Comparison of ENCODE assay signal across 7 mouse cellular contexts in the genomic region with DNA sequence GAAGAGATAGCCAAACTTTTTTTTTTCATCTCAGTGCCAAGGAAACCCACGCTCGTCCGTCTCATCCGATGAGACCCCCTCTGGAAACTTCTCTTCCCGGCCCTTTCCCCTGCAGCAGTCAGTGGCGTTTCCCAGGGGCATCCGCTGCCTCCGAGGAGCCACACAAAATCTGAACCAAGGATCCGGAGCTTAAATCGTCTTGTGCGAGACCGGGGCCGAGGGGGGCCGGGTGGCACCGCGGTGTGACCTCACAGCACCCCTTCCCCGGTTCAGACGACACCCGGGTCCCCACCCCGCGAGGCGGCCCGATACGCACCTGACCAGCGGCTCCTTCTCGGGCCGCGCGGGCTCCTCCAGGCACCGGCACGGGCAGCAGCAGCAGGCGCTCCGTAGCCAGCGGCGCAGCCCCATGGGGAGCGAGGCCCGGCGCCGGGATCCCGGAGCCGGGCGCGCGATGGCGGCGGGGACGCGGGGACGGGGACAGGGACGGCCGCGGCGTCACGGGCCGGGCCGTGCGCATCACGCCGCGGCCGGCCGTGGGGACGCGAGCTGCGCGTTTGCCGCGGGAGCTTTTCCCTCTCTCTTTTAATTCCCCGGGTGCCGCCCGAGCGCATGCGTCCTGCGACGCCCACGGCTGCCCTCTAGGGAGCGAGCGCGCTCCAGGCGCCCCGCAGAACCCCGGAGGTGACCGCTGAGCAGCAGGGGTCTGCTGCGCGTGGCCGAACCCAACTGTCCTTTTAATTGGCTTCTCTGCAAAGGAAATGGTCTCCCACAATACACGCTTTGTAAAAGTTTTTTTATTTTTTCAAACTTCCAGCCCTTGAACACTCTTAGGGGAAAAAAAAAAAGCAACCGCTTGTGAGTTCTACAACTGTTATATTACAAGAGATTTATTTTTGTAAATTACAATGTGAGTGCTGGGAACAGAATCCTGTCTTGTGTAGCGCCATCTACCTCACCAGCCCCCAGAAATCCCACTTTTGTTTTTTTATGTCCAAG. TPM values are rescaled to one million over a fixed set of nuclear protein-coding genes. Genes with fewer than 3 reads are reported as not detected.
DNase-seq lines count a peak whose midpoint lies in the region; ATAC-seq lines count a peak whose summit lies in the region.

A gene (minus strand): TSS at position 607 of the 999 bp plus-strand sequence.

- peak; percentile 35 for DNase-seq in adipocyte (ENCODE audit: low spot score)
- DNase-seq in cerebellum, postnatal 25 days = peak; percentile 81 to 87
- peak; percentile 70 for DNase-seq in gastrocnemius, postnatal 14 days
- peak; percentile 31 for DNase-seq in induced T-regulatory cell, adult 2 months (ENCODE audit: low read depth)
- peak; percentile 71 for DNase-seq in limb, embryonic 11.5 days (ENCODE audit: low spot score)
- peak; percentile 74 for DNase-seq in skeletal muscle tissue, adult 2 months (ENCODE audit: low read depth, low spot score)

- H3K4me2 ChIP-seq in limb, embryonic 11.5 days (ENCODE audit: low read depth, severe bottlenecking) = peak within 1 kb of the TSS; percentile 98
- peak within 1 kb of the TSS; percentile 96 for H3K4me2 ChIP-seq in midbrain, embryonic 12.5 days (replicated peaks)

- intact Hi-C loops in gastrocnemius, postnatal 14 days (cut with DNase I; ENCODE audit: low total_unique reads) = no loop called here

- under 1% methylated on average over 87 of the region's 89 CpGs for WGBS in limb, embryonic 11.5 days
- WGBS in midbrain, embryonic 12.5 days = under 1% methylated on average over 75 of the region's 89 CpGs

- H3K9ac ChIP-seq in limb, embryonic 11.5 days (ENCODE audit: low read length) = peak within 1 kb of the TSS; percentile 80
- peak within 1 kb of the TSS; percentile 78 for H3K9ac ChIP-seq in midbrain, embryonic 12.5 days (replicated peaks)

- ATAC-seq in limb, embryonic 11.5 days (ENCODE audit: insufficient number of reproducible peaks, low FRiP score, low TSS enrichment, low read depth) = peak; percentile 63; the same call in 1 of the 2 replicates
- peak; percentile 81 for ATAC-seq in midbrain, embryonic 12.5 days (ENCODE audit: low FRiP score, low read depth)

- H3K36me3 ChIP-seq in limb, embryonic 11.5 days (ENCODE audit: control insufficient read depth, insufficient read depth, low read length) = no peaks in the 10 kb centered on the region
- no peaks in the 10 kb centered on the region for H3K36me3 ChIP-seq in midbrain, embryonic 12.5 days

- H3K27ac ChIP-seq in limb, embryonic 11.5 days (replicated peaks; ENCODE audit: low read depth, low read length) = no peak within 1 kb of the TSS
- H3K27ac ChIP-seq in midbrain, embryonic 12.5 days (replicated peaks) = peak within 1 kb of the TSS; percentile 8; the same call in 1 of the 2 replicates

- H3K4me1 ChIP-seq in limb, embryonic 11.5 days (ENCODE audit: control insufficient read depth, insufficient read depth, low read length) = 0 out of 2 replicates have a peak, but pooled peaks cover 2% of the 10 kb centered on the region
- H3K4me1 ChIP-seq in midbrain, embryonic 12.5 days = peaks cover 15% of the 10 kb centered on the region; the same call in 1 of the 2 replicates

- no peaks in the 10 kb centered on the region for H3K9me3 ChIP-seq in limb, embryonic 11.5 days (ENCODE audit: control insufficient read depth, low read length)
- no peaks in the 10 kb centered on the region for H3K9me3 ChIP-seq in midbrain, embryonic 12.5 days

- peak within 1 kb of the TSS; percentile 58 for H3K4me3 ChIP-seq in limb, embryonic 11.5 days (ENCODE audit: low read depth, low read length)
- peak within 1 kb of the TSS; percentile 74 for H3K4me3 ChIP-seq in midbrain, embryonic 12.5 days

- peaks cover 4% of the 10 kb centered on the region; the same call in 1 of the 2 replicates for H3K27me3 ChIP-seq in limb, embryonic 11.5 days (ENCODE audit: control insufficient read depth, insufficient read depth, low read length)
- H3K27me3 ChIP-seq in midbrain, embryonic 12.5 days = peaks cover 14% of the 10 kb centered on the region

RNA-seq across cellular contexts. Expression of the gene that starts here (rescaled TPM):
- total RNA-seq in gastrocnemius, postnatal 14 days (2021) = 10 to 100 TPM; 25.9 to 27.4 TPM
- polyA plus RNA-seq in limb, embryonic 11.5 days (2014; fragmentation: Nextera tagmentation; extraction: Ambion mirVana) = 3.9 and 4.2 TPM in 2 replicates
- 3.0 and 3.1 TPM in 2 replicates for polyA plus RNA-seq in midbrain, embryonic 12.5 days (2016; fragmentation: Nextera tagmentation; extraction: Ambion mirVana)

Comparison
In these comparisons a context has a peak if more than half of its experiments do, and no peak if none do; other contexts are left out.
1. DNase-seq: peak in every context shown above with its lines; median percentile 84 in cerebellum, postnatal 25 days; 74 in skeletal muscle tissue, adult 2 months; 71 in limb, embryonic 11.5 days; 70 in gastrocnemius, postnatal 14 days; 35 in adipocyte; 31 in induced T-regulatory cell, adult 2 months.